Mouse (Mus musculus): Measurements from ENCODE around the gene Ndufaf8.

DNA sequence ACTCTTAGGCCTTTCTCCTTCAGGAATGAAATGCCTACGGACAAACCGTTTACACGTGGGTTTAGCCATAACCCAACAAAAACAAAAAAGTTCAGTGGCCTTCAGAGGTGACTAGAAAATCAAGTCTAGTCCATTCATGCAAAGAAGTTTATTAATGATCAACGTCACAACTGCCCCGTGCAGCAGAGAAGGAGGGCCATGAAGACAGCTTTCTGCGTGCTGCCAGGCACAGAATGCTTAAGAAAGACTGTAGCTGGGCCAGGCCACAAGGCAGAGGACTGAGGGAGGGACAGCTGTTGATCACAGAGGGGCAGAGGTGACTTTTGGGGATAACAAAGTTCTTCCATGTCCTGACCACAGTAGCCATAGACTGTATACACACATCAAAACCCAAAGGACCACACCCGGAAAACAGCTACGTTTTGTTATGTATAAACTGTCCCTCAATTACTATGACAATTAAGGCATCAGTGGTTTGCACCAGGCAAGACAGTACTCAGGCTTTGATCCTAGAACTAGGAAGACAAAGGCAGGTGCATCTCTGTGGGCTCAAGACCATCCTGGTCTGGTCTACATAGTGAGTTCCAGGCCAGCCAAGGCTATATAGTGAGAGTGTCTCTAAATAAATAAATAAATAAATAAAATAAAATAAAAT is 49.6 kb downstream of the Ndufaf8 start:
- TF ChIP-seq ETS1 (conservative IDR thresholded peaks at IDR 0.05; ENCODE audit: low read depth, low read length) (no peak), POLR2A (IDR thresholded peaks at IDR 0.05; ENCODE audit: low read depth, low read length) (no peak), CTCF (conservative IDR thresholded peaks at IDR 0.05 in 1 of 2, IDR thresholded peaks at IDR 0.05 in 1 of 2; ENCODE audit: low read depth in 2 of 2, low read length in 2 of 2) (no peak), ZNF384 (IDR thresholded peaks at IDR 0.05; ENCODE audit: low read depth, low read length) (no peak), EP300 (IDR thresholded peaks at IDR 0.05; ENCODE audit: low read length) (no peak), NELFE (IDR thresholded peaks at IDR 0.05; ENCODE audit: low read depth, low read length) (no peak), MXI1 (IDR thresholded peaks at IDR 0.05; ENCODE audit: low read depth, low read length) (no peak), ZC3H11A (IDR thresholded peaks at IDR 0.05; ENCODE audit: low read depth, low read length) (no peak)
